Mouse (Mus musculus) hindbrain, embryonic 11.5 days (tissue): ENCODE data around the gene Cpxm2. TPM values are rescaled to one million over a fixed set of nuclear protein-coding genes. Genes with fewer than 3 reads are reported as not detected.

ENCODE experiments used
- ATAC-seq: fragments of 200-750 bp; cut with Nextera tagmentation; 2 replicates; pipeline ENCODE4 v1.8.0; 2017; ENCODE audit warnings: mild to moderate bottlenecking, moderate TSS enrichment, moderate library complexity; ENCODE audit not compliant: low FRiP score
- DNase-seq: peaks from one replicate; pipeline ENCODE4 v3.0.0-alpha.2; 2015; ENCODE audit warnings: low spot score
- H3K27ac ChIP-seq: fragments of 300-500 bp; sonication (generic); 2 replicates; pipeline ENCODE4 v1.5.1; 2014; ENCODE audit warnings: mild to moderate bottlenecking, low read depth, low read length
- H3K27me3 ChIP-seq: fragments of 300-500 bp; sonication (generic); 2 replicates; pipeline ENCODE4 v1.6.1; 2014; ENCODE audit warnings: mild to moderate bottlenecking, low read length, moderate library complexity, mixed read lengths; ENCODE audit not compliant: control insufficient read depth, insufficient read depth
- H3K36me3 ChIP-seq: fragments of 300-500 bp; sonication (generic); 2 replicates; pipeline ENCODE4 v1.6.1; 2014; ENCODE audit warnings: mild to moderate bottlenecking, low read length, moderate library complexity, mixed read lengths; ENCODE audit not compliant: control insufficient read depth, insufficient read depth
- H3K4me1 ChIP-seq: fragments of 300-500 bp; sonication (generic); replicated peaks from 2 replicates; pipeline ENCODE4 v1.6.1; 2014; ENCODE audit warnings: low read length, mixed read lengths; ENCODE audit not compliant: control insufficient read depth, insufficient read depth
- H3K4me2 ChIP-seq: fragments of 300-500 bp; sonication (generic); replicated peaks from 2 replicates; pipeline ENCODE4 v1.6.1; 2014; ENCODE audit warnings: mild to moderate bottlenecking, low read depth, low read length
- H3K4me3 ChIP-seq: fragments of 300-500 bp; sonication (generic); 2 replicates; pipeline ENCODE4 v1.5.1; 2014; ENCODE audit warnings: low read depth, low read length
- H3K9ac ChIP-seq: fragments of 300-500 bp; sonication (generic); 2 replicates; pipeline ENCODE4 v1.6.1; 2014; ENCODE audit warnings: low read depth, low read length
- H3K9me3 ChIP-seq: fragments of 300-500 bp; sonication (generic); 2 replicates; pipeline ENCODE4 v1.6.1; 2016; ENCODE audit warnings: low read length; ENCODE audit not compliant: control insufficient read depth
- WGBS: fragments of 180-500 bp; shearing (Covaris S2); extraction: QIAGEN DNeasy Blood & Tissue Kit; methylation state at CpG from one replicate; pipeline ENCODE4 v1.1.7; 2014; 5-methylcytosine and 5-hydroxymethylcytosine counted together
- polyA plus RNA-seq: library from polyadenylated mRNA; unstranded; fragments of >200 nt; fragmentation: Nextera tagmentation; extraction: Ambion mirVana; gene quantifications from 2 replicates; pipeline ENCODE4 v1.2.1, GENCODE M21; 2014

Gene Cpxm2
- polyA plus RNA-seq, 1 experiment from 2014 or later: 3.6 TPM

DNA sequence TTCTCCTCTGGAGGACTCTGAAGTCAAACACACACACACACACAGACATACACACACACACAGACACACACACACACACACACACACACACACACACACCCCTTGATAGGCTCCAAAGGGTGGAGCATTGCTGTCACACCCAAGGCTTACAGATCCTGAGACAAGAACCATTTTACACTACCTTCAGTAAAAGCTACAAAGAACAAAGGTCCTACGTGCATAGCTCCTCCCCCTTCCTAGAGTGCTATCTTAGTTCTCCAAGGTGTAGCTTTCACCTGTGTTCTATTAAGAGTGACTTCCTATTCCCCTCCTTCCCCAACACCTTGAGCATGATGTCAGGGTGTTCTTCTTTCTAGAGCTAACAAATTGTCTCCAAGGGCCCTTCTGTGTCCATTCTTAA is 78.7 kb downstream of the Cpxm2 start:
- no peak for ATAC-seq
- no peak for DNase-seq
- H3K4me2 ChIP-seq: no peak overlapping the region
- no peaks in the 10 kb centered on the region for H3K36me3 ChIP-seq
- no peak overlapping the region for H3K4me3 ChIP-seq
- no peak overlapping the region for H3K9ac ChIP-seq
- H3K27ac ChIP-seq: no peak overlapping the region
- H3K9me3 ChIP-seq: no peaks in the 10 kb centered on the region
- H3K27me3 ChIP-seq: no peaks in the 10 kb centered on the region
- H3K4me1 ChIP-seq: no peaks in the 10 kb centered on the region
- 92% methylated on average over 1 of the region's 1 CpGs for WGBS

DNA sequence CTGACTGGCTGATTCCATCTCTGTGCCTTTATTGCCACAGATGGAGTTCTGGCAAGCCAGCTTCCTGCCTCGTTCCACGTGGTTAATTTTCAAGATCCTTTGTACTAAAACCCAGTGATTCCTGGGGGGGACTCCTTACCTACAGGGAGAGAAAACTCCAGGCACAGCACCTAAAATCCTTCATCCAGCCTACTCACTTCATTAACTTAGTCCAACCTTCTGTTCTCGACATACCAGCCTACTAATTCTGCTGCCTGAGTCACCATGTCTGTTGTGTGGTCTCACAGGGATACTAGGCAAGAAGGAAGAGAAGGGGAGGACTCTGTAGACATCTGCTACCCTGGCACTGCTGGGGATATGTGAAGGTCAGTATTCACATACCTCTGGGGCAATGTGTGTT is 80.0 kb downstream of the Cpxm2 start:
- no peaks in the 10 kb centered on the region for H3K4me1 ChIP-seq
- no peak overlapping the region for H3K27ac ChIP-seq
- DNase-seq (no peak), ATAC-seq (no peak)
- no peaks in the 10 kb centered on the region for H3K9me3 ChIP-seq
- WGBS: 75% methylated on average over 3 of the region's 3 CpGs
- no peak overlapping the region for H3K4me2 ChIP-seq
- H3K36me3 ChIP-seq: no peaks in the 10 kb centered on the region
- no peak overlapping the region for H3K9ac ChIP-seq
- H3K4me3 ChIP-seq: no peak overlapping the region
- H3K27me3 ChIP-seq: no peaks in the 10 kb centered on the region

DNA sequence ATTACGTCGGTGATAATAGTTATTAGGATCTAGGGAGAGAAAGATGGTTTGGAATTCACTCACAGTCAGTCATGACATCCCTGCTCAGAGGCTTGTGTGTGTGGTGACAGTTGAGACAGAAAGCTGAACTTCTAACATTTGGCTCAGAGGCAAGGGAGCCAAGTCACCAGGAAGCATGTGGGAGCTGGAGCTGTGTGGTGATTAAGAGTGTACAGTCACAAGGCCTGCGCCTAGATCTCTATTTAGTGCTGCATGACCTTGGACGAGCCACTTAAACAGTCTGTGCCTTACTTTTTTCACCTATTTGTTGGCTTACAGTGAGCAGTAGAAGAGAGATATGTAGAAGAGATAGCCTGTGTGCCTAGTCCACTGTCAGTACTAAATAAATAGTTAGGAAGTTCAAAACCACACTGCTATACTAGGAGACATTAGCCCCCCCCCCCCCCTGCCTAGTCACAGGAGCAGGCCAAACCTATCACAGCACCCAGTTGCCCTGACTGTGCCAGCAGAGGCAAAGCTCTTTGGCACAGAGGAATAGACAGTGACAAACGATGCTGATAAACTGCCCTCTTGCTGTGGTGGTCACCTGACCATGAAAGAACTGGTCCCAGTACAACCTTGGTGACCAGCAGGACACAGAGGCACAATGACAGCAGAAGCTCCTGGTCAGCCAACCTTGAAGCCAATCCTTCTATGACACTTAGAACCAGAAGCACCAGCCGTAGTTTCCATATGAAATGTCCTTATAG is 83.5 kb downstream of the Cpxm2 start:
- no peak overlapping the region for H3K9ac ChIP-seq
- H3K4me3 ChIP-seq: no peak overlapping the region
- no peaks in the 10 kb centered on the region for H3K27me3 ChIP-seq
- no peaks in the 10 kb centered on the region for H3K9me3 ChIP-seq
- no peak overlapping the region for H3K4me2 ChIP-seq
- WGBS: 89% methylated on average over 6 of the region's 6 CpGs
- no peak overlapping the region for H3K27ac ChIP-seq
- no peak for ATAC-seq
- H3K4me1 ChIP-seq: no peaks in the 10 kb centered on the region
- H3K36me3 ChIP-seq: no peaks in the 10 kb centered on the region
- DNase-seq: no peak

DNA sequence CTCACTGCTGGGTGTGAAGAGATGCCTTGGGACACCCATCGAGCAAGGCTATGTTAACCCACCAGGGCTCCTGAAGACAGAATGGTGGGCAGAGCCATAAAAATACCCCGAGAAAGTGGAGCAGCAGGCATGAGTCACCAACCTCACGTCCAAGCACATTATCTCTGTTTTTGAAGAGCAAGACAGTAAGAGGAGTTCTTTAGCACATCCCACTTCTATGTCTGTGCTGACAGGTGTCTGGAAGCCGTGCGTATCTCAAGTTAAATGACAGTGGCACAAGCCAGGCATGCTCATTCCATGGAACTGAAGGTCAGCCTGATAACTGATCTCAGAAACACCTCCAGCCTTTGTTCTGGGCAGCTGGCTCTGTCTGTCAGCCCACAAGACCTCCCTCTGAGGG is 86.6 kb downstream of the Cpxm2 start:
- no peaks in the 10 kb centered on the region for H3K9me3 ChIP-seq
- no peak overlapping the region for H3K4me3 ChIP-seq
- H3K9ac ChIP-seq: no peak overlapping the region
- ATAC-seq (no peak), DNase-seq (no peak)
- 90% methylated on average over 5 of the region's 5 CpGs for WGBS
- H3K4me2 ChIP-seq: no peak overlapping the region
- H3K27me3 ChIP-seq: no peaks in the 10 kb centered on the region
- no peak overlapping the region for H3K27ac ChIP-seq
- no peaks in the 10 kb centered on the region for H3K36me3 ChIP-seq
- H3K4me1 ChIP-seq: no peaks in the 10 kb centered on the region

DNA sequence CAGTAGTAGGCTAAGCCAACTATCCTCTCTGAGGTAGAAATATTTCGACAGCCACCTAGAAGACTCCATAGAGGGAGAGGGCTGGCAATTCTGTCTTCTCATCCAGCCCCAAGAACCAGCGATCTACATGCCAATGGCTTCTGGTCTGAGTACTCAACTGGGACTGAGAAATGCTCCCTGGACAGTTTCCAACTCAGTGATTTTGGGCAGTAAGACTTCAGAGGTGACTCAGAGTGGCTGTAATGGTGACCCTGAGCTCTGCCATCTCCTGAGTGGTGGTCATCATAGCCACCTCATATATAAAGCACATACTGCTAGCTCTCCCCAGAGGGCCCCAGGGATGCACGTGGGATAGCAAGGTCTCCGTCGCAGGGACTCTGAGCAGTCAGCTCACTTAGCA is 87.0 kb downstream of the Cpxm2 start:
- ATAC-seq (no peak), DNase-seq (no peak)
- no peaks in the 10 kb centered on the region for H3K9me3 ChIP-seq
- H3K4me2 ChIP-seq: no peak overlapping the region
- no peaks in the 10 kb centered on the region for H3K4me1 ChIP-seq
- H3K27ac ChIP-seq: no peak overlapping the region
- no peak overlapping the region for H3K9ac ChIP-seq
- H3K4me3 ChIP-seq: no peak overlapping the region
- H3K36me3 ChIP-seq: no peaks in the 10 kb centered on the region
- H3K27me3 ChIP-seq: no peaks in the 10 kb centered on the region
- 82% methylated on average over 5 of the region's 5 CpGs for WGBS

DNA sequence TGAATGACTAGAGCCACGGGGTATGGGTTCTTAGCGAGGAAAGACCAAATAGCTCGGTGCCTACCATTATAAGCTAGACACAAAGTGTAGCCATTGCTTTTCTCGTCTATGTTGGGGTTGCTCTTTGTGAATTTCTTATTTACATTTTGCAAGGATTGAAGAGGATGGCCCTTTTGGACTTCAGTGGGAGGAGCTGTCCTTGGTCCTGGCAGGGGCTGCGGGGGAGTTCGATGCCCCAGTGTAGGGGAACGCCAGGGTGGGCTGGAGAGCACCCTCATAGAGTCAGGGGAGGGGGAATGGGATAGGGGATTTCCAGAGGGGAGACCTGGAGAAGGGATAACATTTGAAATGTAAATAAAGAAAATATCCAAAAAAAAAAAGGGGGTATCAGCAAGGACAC is 94.4 kb downstream of the Cpxm2 start:
- WGBS: 84% methylated on average over 7 of the region's 7 CpGs
- H3K9ac ChIP-seq: no peak overlapping the region
- no peaks in the 10 kb centered on the region for H3K27me3 ChIP-seq
- H3K36me3 ChIP-seq: no peaks in the 10 kb centered on the region
- ATAC-seq (no peak), DNase-seq (no peak)
- no peak overlapping the region for H3K4me2 ChIP-seq
- H3K9me3 ChIP-seq: no peaks in the 10 kb centered on the region
- no peaks in the 10 kb centered on the region for H3K4me1 ChIP-seq
- H3K4me3 ChIP-seq: no peak overlapping the region
- no peak overlapping the region for H3K27ac ChIP-seq

DNA sequence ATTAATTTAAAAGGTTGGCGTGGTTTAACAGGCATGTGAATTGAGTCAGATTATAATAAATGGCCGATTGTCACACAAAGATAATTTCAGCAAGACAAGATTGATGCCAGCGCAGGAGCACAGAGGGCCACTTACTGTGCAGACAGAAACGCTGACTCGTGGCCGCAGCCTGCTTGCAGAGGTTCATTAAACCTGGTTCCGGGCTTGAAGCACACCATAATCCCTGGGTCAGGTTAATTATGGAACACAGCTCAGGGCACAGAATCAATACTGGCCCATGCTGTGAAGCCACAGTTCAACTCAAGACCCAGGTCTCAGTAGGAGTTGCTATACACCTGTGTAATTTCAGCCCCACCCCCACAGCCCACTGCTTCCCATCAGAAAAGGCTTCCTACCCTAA is 98.0 kb downstream of the Cpxm2 start:
- no peak for DNase-seq
- H3K4me2 ChIP-seq: no peak overlapping the region
- 72% methylated on average over 7 of the region's 7 CpGs for WGBS

DNA sequence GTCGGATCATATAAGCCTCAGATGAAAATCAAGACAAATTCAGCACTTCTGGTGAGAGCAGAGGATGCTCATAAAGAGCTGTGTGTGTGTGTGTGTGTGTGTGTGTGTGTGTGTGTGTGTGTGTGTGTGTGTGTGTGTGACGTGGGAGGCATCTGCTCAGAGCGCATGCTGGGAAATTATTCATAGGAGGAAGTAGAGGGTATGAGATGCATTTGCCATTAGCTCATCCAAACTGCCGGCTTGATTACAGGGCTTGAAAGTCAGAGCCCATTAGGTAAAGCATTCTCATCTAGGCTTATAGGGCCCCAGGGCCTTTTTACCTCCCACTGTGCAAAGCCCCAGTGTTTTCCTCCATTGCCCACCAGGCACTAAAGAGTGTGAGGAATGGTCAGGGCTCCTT is 107.9 kb downstream of the Cpxm2 start:
- Histone ChIP-seq H3K27ac (no peak overlapping the region), H3K27me3 (no peaks in the 10 kb centered on the region), H3K4me3 (no peak overlapping the region), H3K4me1 (no peaks in the 10 kb centered on the region), H3K9me3 (no peaks in the 10 kb centered on the region), H3K4me2 (no peak overlapping the region), H3K36me3 (no peaks in the 10 kb centered on the region), H3K9ac (no peak overlapping the region)
- DNase-seq (no peak), ATAC-seq (no peak)
- WGBS: 72% methylated on average over 4 of the region's 4 CpGs

More for the DNA sequence above, 98.0 kb downstream of the Cpxm2 start:
- Histone ChIP-seq H3K9ac (no peak overlapping the region), H3K4me3 (no peak overlapping the region), H3K9me3 (no peaks in the 10 kb centered on the region), H3K27ac (no peak overlapping the region), H3K4me1 (no peaks in the 10 kb centered on the region), H3K36me3 (no peaks in the 10 kb centered on the region), H3K27me3 (no peaks in the 10 kb centered on the region)
- ATAC-seq: no peak

DNA sequence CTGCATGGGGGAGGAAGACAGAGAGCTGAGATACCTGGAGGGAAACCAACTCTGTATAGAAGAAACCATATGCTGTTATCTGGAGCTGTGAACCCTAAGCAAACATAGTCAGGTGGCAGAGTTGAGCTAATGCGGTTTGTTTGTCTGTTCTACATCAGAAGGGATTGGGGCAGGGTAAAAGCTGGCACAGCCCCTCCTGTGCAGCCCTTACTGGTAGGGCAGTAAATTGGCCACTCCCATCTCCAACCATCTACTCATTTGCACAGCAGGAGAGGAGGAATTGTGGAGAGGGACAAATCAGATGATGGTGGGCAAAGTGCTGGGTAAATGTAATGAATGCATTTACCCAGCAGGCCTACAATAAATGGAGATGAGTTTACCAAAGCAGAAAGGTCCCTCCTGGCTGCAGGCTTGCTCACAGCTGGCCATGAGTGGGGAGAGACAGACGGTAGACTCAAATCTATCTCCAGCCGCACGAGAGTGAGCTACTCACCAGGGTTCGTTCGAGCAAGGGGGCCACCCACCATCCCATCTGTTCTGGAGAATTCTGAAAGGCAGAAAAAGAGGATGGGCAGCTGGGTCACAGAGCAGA is 122.5 kb downstream of the Cpxm2 start:
- no peak overlapping the region for H3K4me3 ChIP-seq

More for the DNA sequence above, 122.5 kb downstream of the Cpxm2 start:
- Histone ChIP-seq H3K36me3 (no peaks in the 10 kb centered on the region), H3K9ac (no peak overlapping the region), H3K9me3 (no peaks in the 10 kb centered on the region), H3K27me3 (no peaks in the 10 kb centered on the region), H3K4me1 (no peaks in the 10 kb centered on the region), H3K4me2 (no peak overlapping the region), H3K27ac (no peak overlapping the region)
- DNase-seq (no peak), ATAC-seq (no peak)
- WGBS: 55% methylated on average over 6 of the region's 6 CpGs
